Mouse (Mus musculus): ENCODE measurements around the gene Casp14. TPM values are rescaled to one million over a fixed set of nuclear protein-coding genes. Genes with fewer than 3 reads are reported as not detected.

Gene Casp14
- total RNA-seq (2023), result not detected in 4 replicates

DNA sequence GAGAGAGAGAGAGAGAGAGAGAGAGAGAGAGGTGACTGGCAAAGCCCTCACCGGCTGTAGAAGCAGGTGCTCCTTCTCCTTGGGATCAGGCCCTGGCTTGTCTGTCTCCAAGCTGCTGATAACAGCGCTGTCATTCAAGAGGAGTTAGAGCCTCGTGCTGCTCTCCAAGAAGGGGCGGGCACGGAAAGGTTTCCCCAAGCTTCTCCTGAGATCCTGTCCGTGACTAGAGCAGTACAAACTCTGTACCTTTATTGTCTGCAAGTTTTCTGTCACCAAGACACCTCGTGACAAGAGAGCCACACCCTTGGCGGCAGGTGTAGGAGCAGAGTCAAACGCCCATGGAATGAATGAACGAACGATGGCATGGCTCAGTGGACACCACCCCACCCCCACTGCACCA is at the start of gene Casp14:
Gene Casp14 (minus strand): TSS at position 239 of the 400 bp plus-strand sequence.

DNA sequence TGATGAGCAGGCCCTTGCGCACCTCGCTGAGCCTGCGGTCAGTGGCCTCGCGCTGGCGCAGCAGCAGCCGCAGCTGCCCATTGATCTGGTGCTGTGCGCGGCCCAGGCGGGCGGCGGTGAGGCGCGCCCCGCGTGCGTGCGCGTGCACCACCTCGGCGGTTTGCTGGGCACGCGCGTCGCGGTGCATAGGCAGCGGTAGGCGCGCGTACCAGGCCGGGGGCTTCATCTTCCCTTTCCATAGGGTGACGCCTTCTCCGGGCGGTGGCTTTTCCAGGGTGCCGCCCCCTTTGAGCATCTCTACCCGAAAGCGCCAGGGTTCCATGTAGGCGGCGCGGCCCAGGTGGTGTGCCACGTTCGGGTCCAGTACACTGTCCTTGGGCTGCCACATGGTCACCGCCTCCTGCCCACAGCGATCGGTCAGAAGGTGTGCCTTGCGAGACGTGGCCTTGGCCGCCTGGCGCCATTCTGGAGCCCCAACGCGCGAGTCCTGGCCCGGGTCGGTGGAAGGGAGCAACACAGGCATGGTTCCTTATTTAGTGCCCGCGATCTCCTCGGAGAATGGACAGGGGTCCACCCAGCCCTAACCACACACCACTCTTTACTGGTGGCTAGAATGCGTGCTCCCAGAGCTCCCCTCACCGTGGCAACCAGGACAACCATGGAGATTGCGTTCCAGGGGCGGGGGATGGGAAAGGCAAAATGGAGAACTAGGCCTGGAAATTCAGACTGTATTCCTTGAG is 34.5 kb upstream of the Casp14 start, which contains the start of gene Ccdc105:
Gene Ccdc105 (minus strand): TSS at position 614 of the 740 bp plus-strand sequence.

Other genes with a start within 250 kb of the Casp14 start
- not detected in 4 replicates for gene Olfr1358, start 200.9 kb downstream of the Casp14 start, total RNA-seq (2023)
- 87.6 to 101 TPM (median 88.0 TPM) in 4 replicates for gene Ilvbl, start 143.9 kb downstream of the Casp14 start, total RNA-seq (2023)
- 0.75 to 1.3 TPM (median 1.1 TPM) in 4 replicates for gene Syde1, start 126.3 kb downstream of the Casp14 start, total RNA-seq (2023)
- not detected in 4 replicates for gene Olfr1357, start 100.2 kb downstream of the Casp14 start, total RNA-seq (2023)
- not detected in 4 replicates for gene Ccdc105, start 34.8 kb upstream of the Casp14 start, total RNA-seq (2023)
- gene Slc1a6, start 62.2 kb upstream of the Casp14 start, total RNA-seq (2023), result not detected in 4 replicates
- gene Olfr1356, start 133.9 kb upstream of the Casp14 start, total RNA-seq (2023), result not detected in 4 replicates
- not detected in 4 replicates for gene Olfr1355, start 157.2 kb upstream of the Casp14 start, total RNA-seq (2023)
- gene Olfr1354, start 194.9 kb upstream of the Casp14 start, total RNA-seq (2023), result not detected in 4 replicates
- not detected in 4 replicates for gene Olfr8, start 232.3 kb upstream of the Casp14 start, total RNA-seq (2023)
- not detected in 4 replicates for gene Olfr1353, start 245.0 kb upstream of the Casp14 start, total RNA-seq (2023)

Data from B cell, adult 62 days (primary cell).